Mouse (Mus musculus) liver, embryonic 16.5 days (tissue): ENCODE measurements around the gene Fank1. TPM values are rescaled to one million over a fixed set of nuclear protein-coding genes. Genes with fewer than 3 reads are reported as not detected.

Experiments
- ATAC-seq: fragments of 200-750 bp; cut with Nextera tagmentation; 2 replicates; pipeline ENCODE4 v1.8.0; 2017; ENCODE audit warnings: low read depth, mild to moderate bottlenecking, moderate number of reproducible peaks, moderate library complexity
- H3K27ac ChIP-seq: fragments of 300-500 bp; sonication (generic); 2 replicates; pipeline ENCODE4 v1.5.1; 2014; ENCODE audit warnings: mild to moderate bottlenecking, low read length
- H3K27me3 ChIP-seq: fragments of 300-500 bp; sonication (generic); 2 replicates; pipeline ENCODE4 v1.6.1; 2014; ENCODE audit warnings: low read depth, low read length, mixed read lengths; ENCODE audit not compliant: control insufficient read depth, insufficient read depth
- H3K36me3 ChIP-seq: fragments of 300-500 bp; sonication (generic); 2 replicates; pipeline ENCODE4 v1.6.1; 2014; ENCODE audit warnings: mild to moderate bottlenecking; ENCODE audit not compliant: control insufficient read depth, insufficient read depth
- H3K4me1 ChIP-seq: fragments of 300-500 bp; sonication (generic); 2 replicates; pipeline ENCODE4 v1.6.1; 2014; ENCODE audit warnings: low read depth, low read length, mixed read lengths; ENCODE audit not compliant: control insufficient read depth
- H3K4me2 ChIP-seq: fragments of 300-500 bp; sonication (generic); 2 replicates; pipeline ENCODE4 v1.6.1; 2014; ENCODE audit warnings: low read depth, low read length, mixed read lengths
- H3K4me3 ChIP-seq: fragments of 300-500 bp; sonication (generic); 2 replicates; pipeline ENCODE4 v1.5.1; 2014; ENCODE audit warnings: low read depth, mild to moderate bottlenecking, low read length
- H3K9ac ChIP-seq: fragments of 300-500 bp; sonication (generic); 2 replicates; pipeline ENCODE4 v1.6.1; 2014; ENCODE audit warnings: low read depth, low read length
- H3K9me3 ChIP-seq: fragments of 300-500 bp; sonication (generic); replicated peaks from 2 replicates; pipeline ENCODE4 v1.6.1; 2016; ENCODE audit warnings: low read length; ENCODE audit not compliant: control insufficient read depth
- WGBS: fragments of 180-500 bp; shearing (Covaris S2); extraction: QIAGEN DNeasy Blood & Tissue Kit; methylation state at CpG from one replicate; pipeline ENCODE4 v1.1.7; 2014; ENCODE audit not compliant: insufficient replicate concordance; 5-methylcytosine and 5-hydroxymethylcytosine counted together
- polyA plus RNA-seq: library from polyadenylated mRNA; unstranded; fragments of >200 nt; fragmentation: Nextera tagmentation; extraction: Ambion mirVana; gene quantifications from 2 replicates; pipeline ENCODE4 v1.2.1, GENCODE M21; 2015

Gene Fank1
- polyA plus RNA-seq, 1 experiment from 2014 or later, result not detected

DNA sequence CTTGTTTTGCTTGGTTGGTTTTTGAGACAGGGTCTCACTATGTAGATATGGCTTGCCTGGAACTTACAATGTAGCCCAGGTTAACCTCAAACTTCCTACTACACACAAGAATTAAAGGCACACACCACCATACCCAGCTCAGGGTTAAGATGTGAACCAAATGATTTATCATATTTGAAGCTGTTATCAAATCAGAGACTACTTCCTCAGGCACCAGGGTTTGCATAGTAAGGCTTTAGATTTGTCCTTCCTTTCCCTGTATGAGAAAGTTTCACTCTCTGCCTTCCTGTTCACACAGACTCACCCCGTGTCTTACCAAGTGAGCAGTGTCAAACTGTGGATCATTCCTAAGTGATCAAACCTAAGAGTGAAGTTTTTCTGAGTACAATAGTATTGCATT, 32.5 kb upstream of the Fank1 start:
- H3K4me2 ChIP-seq, result no peak overlapping the region
- no peak overlapping the region for H3K27ac ChIP-seq
- H3K36me3 ChIP-seq, result no peaks in the 10 kb centered on the region
- no peak overlapping the region for H3K4me3 ChIP-seq
- H3K4me1 ChIP-seq, result no peaks in the 10 kb centered on the region
- WGBS, result 45% methylated on average over 1 of the region's 1 CpGs
- H3K27me3 ChIP-seq, result no peaks in the 10 kb centered on the region
- no peaks in the 10 kb centered on the region for H3K9me3 ChIP-seq
- ATAC-seq, result no peak
- H3K9ac ChIP-seq, result no peak overlapping the region

DNA sequence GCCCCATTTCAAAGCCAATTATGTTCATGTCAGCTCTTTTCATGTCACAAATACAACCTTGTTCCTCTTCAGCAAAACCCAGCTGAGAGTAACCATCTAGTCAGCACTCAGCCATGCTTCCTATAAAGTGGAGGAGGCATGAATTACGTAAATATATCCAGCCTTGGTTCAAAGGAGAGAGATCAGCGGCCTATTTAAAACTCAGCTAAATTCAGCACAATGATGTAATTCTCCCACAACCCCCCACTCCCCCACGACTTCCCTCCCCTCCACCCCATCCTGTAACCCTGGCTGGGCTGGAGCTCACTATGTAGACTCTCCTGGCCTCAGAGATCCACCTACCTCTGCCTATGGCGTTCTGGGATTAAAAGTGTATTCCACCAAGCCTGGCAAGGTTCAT, 32.0 kb upstream of the Fank1 start:
- Histone ChIP-seq H3K36me3 (no peaks in the 10 kb centered on the region), H3K9me3 (no peaks in the 10 kb centered on the region), H3K27ac (no peak overlapping the region), H3K4me3 (no peak overlapping the region), H3K9ac (no peak overlapping the region), H3K27me3 (no peaks in the 10 kb centered on the region), H3K4me2 (no peak overlapping the region), H3K4me1 (no peaks in the 10 kb centered on the region)
- ATAC-seq, result no peak
- 47% methylated on average over 4 of the region's 4 CpGs for WGBS

DNA sequence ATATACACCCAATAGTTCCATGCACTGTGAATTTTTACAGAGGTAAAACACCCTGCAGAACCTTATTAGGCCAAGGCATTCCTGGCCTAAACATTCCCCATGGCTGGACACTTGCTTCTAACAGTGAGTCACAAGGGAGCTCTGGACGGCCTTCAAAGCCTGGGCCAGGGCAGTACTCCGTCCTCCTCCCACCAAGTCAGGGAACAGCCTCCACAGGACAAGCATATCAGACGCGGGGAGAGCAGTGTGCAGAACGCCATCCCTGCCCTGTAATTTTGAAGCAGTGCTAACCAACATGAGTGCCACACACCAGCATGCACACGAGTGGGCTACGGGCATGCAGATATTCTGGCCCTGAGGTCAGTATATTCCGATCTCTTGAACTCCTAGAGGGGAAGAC, 29.3 kb upstream of the Fank1 start:
- no peak for ATAC-seq
- Histone ChIP-seq H3K4me1 (no peaks in the 10 kb centered on the region), H3K27ac (no peak overlapping the region), H3K4me3 (no peak overlapping the region), H3K9me3 (no peaks in the 10 kb centered on the region), H3K27me3 (no peaks in the 10 kb centered on the region), H3K36me3 (no peaks in the 10 kb centered on the region), H3K4me2 (no peak overlapping the region), H3K9ac (no peak overlapping the region)
- WGBS, result 74% methylated on average over 8 of the region's 8 CpGs

DNA sequence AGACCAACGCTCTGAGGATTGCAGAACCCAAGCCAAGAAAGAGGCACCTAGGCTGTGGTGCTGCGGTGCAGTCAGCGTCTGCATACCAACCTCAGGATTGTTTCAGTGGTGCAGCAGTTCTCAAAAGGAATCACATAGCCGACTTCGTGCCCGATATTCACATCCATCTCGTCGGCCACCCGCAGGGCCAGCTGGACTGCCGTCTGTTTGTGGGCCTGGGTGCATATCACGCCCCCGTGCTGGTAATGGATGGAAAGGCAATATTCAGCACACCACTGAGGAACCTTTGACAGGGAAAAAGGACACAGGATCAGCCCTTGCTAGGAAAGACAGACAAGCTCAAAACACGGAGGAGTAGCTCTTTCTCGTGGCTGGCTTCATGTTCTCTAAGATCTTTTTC, 27.9 kb upstream of the Fank1 start:
- no peak for ATAC-seq
- H3K9ac ChIP-seq, result no peak overlapping the region
- WGBS, result 80% methylated on average over 14 of the region's 14 CpGs
- H3K4me3 ChIP-seq, result no peak overlapping the region
- no peaks in the 10 kb centered on the region for H3K27me3 ChIP-seq
- no peaks in the 10 kb centered on the region for H3K9me3 ChIP-seq
- no peak overlapping the region for H3K27ac ChIP-seq
- no peak overlapping the region for H3K4me2 ChIP-seq
- no peaks in the 10 kb centered on the region for H3K36me3 ChIP-seq
- H3K4me1 ChIP-seq, result no peaks in the 10 kb centered on the region

DNA sequence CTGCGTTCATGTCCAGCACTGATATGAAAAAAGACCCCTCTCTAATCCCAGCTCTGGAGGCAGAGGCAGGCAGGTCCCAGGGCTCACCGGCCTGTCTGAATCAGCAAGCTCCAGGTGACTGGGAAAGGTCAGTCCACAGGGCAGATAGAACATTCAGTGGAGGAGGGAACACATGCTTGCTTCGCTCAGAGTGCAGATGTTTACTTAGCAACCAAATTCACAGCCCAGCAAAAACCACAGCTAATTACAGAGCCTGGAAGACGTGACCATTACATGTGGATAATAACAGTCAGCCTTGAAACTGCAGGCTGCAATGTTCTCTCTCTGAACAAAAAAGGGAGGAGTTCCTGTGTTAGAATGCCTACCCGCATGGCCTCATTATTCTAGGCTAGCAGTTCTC, 26.0 kb upstream of the Fank1 start:
- no peaks in the 10 kb centered on the region for H3K4me1 ChIP-seq
- no peak overlapping the region for H3K4me3 ChIP-seq
- no peaks in the 10 kb centered on the region for H3K27me3 ChIP-seq
- H3K9ac ChIP-seq, result no peak overlapping the region
- ATAC-seq, result peak; percentile 45; the same call in 1 of the 2 replicates
- no peak overlapping the region for H3K27ac ChIP-seq
- no peak overlapping the region for H3K4me2 ChIP-seq
- no peaks in the 10 kb centered on the region for H3K36me3 ChIP-seq
- WGBS, result 57% methylated on average over 5 of the region's 5 CpGs
- H3K9me3 ChIP-seq, result no peaks in the 10 kb centered on the region

DNA sequence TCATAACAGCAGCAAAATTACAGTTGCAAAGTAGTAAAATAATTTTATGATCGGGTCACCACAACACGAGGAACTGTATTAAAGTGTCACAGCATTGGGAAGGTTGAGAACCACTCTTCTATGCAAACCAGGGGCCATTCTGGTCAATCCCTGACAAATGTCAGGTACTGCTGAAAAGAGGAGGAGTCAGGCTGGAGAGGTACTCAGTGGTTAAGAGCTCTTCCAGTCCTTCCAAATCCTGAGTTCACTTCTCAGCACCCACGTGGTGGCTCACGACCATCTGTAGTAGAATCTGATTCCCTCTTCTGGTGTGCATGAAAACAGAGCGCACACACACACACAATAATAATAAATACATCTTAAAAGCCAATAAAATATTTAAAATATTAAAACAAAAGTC, 25.5 kb upstream of the Fank1 start:
- Histone ChIP-seq H3K4me2 (no peak overlapping the region), H3K27me3 (no peaks in the 10 kb centered on the region), H3K9me3 (no peaks in the 10 kb centered on the region), H3K4me3 (no peak overlapping the region), H3K27ac (no peak overlapping the region), H3K4me1 (no peaks in the 10 kb centered on the region), H3K9ac (no peak overlapping the region), H3K36me3 (no peaks in the 10 kb centered on the region)
- 68% methylated on average over 5 of the region's 5 CpGs for WGBS
- ATAC-seq, result no peak

DNA sequence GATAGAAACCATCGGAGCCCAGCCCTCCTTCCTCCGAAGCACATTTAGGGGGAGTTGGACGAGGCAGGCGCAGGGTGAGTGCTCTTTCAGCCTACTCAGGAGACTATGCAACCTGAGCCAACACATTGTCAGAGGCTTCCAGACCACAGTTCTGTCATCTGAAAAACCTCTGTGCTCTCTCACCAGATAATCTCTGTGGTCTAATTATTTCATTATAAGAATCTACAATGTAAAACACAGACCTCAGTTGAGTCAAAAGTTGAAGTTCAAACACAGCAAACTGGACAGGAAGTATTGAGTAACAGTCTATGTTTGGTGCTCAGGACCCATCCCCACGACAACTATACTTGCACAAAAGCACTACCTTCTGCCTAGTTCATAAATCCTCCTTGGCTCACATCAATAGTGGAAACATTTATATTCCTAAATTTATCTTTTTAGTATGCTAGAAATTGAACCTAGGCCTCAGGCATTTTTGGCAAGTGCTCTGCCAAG, 18.7 kb upstream of the Fank1 start:
- H3K4me1 ChIP-seq, result no peaks in the 10 kb centered on the region; the same call in 1 of the 2 replicates
- no peaks in the 10 kb centered on the region for H3K27me3 ChIP-seq
- no peak overlapping the region for H3K4me3 ChIP-seq
- WGBS, result 61% methylated on average over 5 of the region's 5 CpGs
- no peaks in the 10 kb centered on the region for H3K36me3 ChIP-seq
- H3K27ac ChIP-seq, result no peak overlapping the region
- no peaks in the 10 kb centered on the region; the same call in 1 of the 2 replicates for H3K9me3 ChIP-seq
- ATAC-seq, result no peak
- H3K4me2 ChIP-seq, result no peak overlapping the region
- H3K9ac ChIP-seq, result no peak overlapping the region

DNA sequence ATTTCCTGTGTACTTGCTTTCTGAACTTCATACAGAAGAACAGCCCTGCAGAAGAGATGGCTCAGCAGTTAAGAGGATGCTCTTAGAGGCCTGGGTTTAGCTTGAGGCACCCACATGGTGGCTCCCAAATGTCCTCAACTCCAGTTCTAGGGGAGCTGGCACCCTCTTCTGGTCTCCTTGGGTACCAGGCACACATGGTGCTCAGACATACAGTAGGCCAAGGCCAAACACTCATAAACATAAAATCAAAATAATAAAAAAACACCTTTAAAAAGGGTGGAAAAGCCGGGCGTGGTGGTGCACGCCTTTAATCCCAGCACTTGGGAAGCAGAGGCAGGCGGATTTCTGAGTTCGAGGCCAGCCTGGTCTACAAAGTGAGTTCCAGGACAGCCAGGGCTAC, 17.9 kb upstream of the Fank1 start:
- Histone ChIP-seq H3K27me3 (no peaks in the 10 kb centered on the region), H3K9me3 (no peaks in the 10 kb centered on the region; the same call in 1 of the 2 replicates), H3K9ac (no peak overlapping the region), H3K36me3 (no peaks in the 10 kb centered on the region), H3K4me3 (no peak overlapping the region), H3K27ac (no peak overlapping the region), H3K4me2 (no peak overlapping the region), H3K4me1 (no peaks in the 10 kb centered on the region; the same call in 1 of the 2 replicates)
- no peak for ATAC-seq
- WGBS, result 71% methylated on average over 5 of the region's 5 CpGs

DNA sequence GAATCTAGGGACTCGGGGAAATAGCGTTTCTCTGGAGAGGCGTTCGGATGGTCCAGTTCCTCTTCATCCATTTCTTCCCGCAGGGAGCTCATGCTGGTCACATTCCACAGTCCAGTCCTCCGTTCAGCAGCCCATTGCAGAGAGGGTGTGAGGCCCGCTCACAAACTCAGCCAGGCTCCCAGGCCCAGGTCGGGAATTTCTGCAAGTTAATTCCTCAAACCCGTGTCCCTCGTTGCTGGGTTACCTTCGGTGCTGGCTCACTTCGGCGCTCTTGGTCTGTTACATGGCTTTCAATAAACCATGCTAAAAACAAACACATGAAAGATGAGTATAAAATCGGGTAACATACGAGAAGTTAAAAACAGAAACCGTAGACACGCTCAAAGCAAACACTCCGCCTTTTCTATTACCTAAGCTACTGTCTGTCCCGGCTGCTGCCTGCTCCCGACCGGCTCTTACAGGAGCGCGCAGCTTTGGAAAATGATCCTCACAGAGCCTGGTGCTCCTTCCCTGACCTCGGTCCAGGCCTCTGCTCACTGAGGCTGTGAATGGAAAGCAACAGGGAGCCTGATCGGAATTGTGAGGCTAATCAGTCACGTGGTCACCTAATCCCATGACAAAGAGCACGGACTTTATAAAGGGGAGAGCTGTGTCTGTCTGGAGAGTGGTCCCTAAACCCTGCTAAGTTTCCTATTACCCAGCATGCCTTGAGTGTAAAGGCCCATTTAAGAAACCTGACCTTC, 16.9 kb upstream of the Fank1 start:
- Histone ChIP-seq H3K4me2 (no peak overlapping the region), H3K27me3 (no peaks in the 10 kb centered on the region), H3K9ac (no peak overlapping the region), H3K4me1 (no peaks in the 10 kb centered on the region; the same call in 1 of the 2 replicates), H3K27ac (no peak overlapping the region), H3K4me3 (no peak overlapping the region), H3K9me3 (no peaks in the 10 kb centered on the region; the same call in 1 of the 2 replicates), H3K36me3 (no peaks in the 10 kb centered on the region)
- no peak for ATAC-seq
- 59% methylated on average over 27 of the region's 27 CpGs for WGBS
